In genomic region chr2:127535363-127535762, GRCm38 (mm10) we compare ENCODE assay signal across 33 mouse cellular contexts. TPM values are rescaled to one million over a fixed set of nuclear protein-coding genes. Genes with fewer than 3 reads are reported as not detected.
A peak's percentile ranks its signal among the peaks of the same experiment; 100 is the strongest.
DNase-seq lines count a peak whose midpoint lies in the region; ATAC-seq and TF ChIP-seq lines count a peak whose summit lies in the region.
"Had no signal": no experiment of that assay in that cellular context is flagged by ENCODE, and none has a peak within 500 bp of the region (broad histone marks: within the 10 kb centered on the region; RNA-seq: fewer than 3 reads in every experiment).

No protein-coding gene starts in this region.

- TF ChIP-seq CTCF in left cerebral cortex, adult 2 months (IDR thresholded peaks at IDR 0.05), result no peak

- intact Hi-C loops in left cerebral cortex, adult 2 months (cut with DNase I), result loop anchor here (1.0 kb wide), 1 partner anchor 18 kb away; no protein-coding TSS in a partner anchor

- no peak overlapping the region for H3K4me3 ChIP-seq in left cerebral cortex, adult 2 months
- H3K4me3 ChIP-seq: erythroblast, embryonic 14.5 days; forebrain, embryonic 12.5 days; hindbrain, embryonic 13.5 days; limb, embryonic 12.5 days; lung, embryonic 15.5 days; stomach, embryonic 15.5 days had no signal

- H3K27ac ChIP-seq in left cerebral cortex, adult 2 months, result no peak overlapping the region
- H3K27ac ChIP-seq: forebrain, embryonic 12.5 days; hindbrain, embryonic 13.5 days; kidney, postnatal 0 days; limb, embryonic 12.5 days; lung, embryonic 15.5 days; stomach, embryonic 15.5 days had no signal

- ATAC-seq in frontal cortex, adult (ENCODE audit: low TSS enrichment), result peak; percentile 82
- ATAC-seq in activated CD4-positive, CD25-positive, alpha-beta regulatory T cell, adult 4 months, result no peak
- ATAC-seq: forebrain, postnatal 0 days; intestine, embryonic 16.5 days had no signal

- DNase-seq in frontal cortex, postnatal 10 days (ENCODE audit: low spot score in 2 of 2), result no peak
- DNase-seq in NIH3T3 (ENCODE audit: low read depth), result peak; percentile 22
- peak; percentile 55 to 84 for DNase-seq in left cerebral cortex, adult 2 months (ENCODE audit: extremely low spot score in 1 of 2, low spot score in 2 of 2)
- DNase-seq in right cerebral cortex, adult 2 months (ENCODE audit: low spot score in 2 of 2), result peak; percentile 78 to 79
- DNase-seq in heart, adult 8-10 months (ENCODE audit: low spot score), result no peak
- DNase-seq in cerebellum, postnatal 36 days, result no peak
- DNase-seq: adrenal gland, postnatal 14 days; cerebellum, adult 18-20 months; forebrain, postnatal 0 days; heart, postnatal 4 days; kidney, adult 8-10 months; kidney, postnatal 4 days; midbrain, embryonic 14.5 days; retina, postnatal 1 day; thymus, postnatal 25 days had no signal

RNA-seq across cellular contexts. Expression of gene Prom2, which starts 5.9 kb away (rescaled TPM):
- total RNA-seq in left cerebral cortex, adult 2 months (2021), result 1 to 10 TPM in 1 of 2 experiments, under 1 TPM in 1; 0.16 to 1.2 TPM
- total RNA-seq in heart, adult 8-10 months (2022), result under 1 TPM; 0.12 to 0.88 (median 0.25) TPM
- polyA plus RNA-seq in activated CD4-positive, CD25-positive, alpha-beta regulatory T cell, adult 4 months (2017; shearing (Covaris generic)), result not detected
- total RNA-seq: CH12.LX; forebrain, postnatal 0 days; gastrocnemius, adult 8-10 months; gastrocnemius, postnatal 4 days; megakaryocyte, adult 5-6 weeks; monocyte, adult 5-6 weeks had no signal
- polyA plus RNA-seq: C2C12; erythroblast, embryonic 14.5 days; forebrain, postnatal 0 days; heart, embryonic 11.5 days; midbrain, embryonic 14.5 days; neural tube, embryonic 14.5 days had no signal

RNA-seq across cellular contexts. Expression of gene Kcnip3, which starts 13.5 kb away (rescaled TPM):
- total RNA-seq in left cerebral cortex, adult 2 months (2021), result 100 to 1,000 TPM; 114 to 126 TPM
- 1 to 10 TPM in 3 of 4 experiments, under 1 TPM in 1; 0.86 to 1.3 (median 1.2) TPM for total RNA-seq in heart, adult 8-10 months (2022)
- under 1 TPM in 1 of 2 experiments, not detected in 1; 0.43 TPM for polyA plus RNA-seq in activated CD4-positive, CD25-positive, alpha-beta regulatory T cell, adult 4 months (2017; shearing (Covaris generic))
- total RNA-seq: CH12.LX had no signal

RNA-seq across cellular contexts. Expression of gene Zfp661, which starts 51.5 kb away (rescaled TPM):
- total RNA-seq in left cerebral cortex, adult 2 months (2021), result 1 to 10 TPM; 6.3 to 8.1 TPM
- 1 to 10 TPM; 1.1 to 1.9 (median 1.6) TPM for total RNA-seq in heart, adult 8-10 months (2022)
- polyA plus RNA-seq in activated CD4-positive, CD25-positive, alpha-beta regulatory T cell, adult 4 months (2017; shearing (Covaris generic)), result 1 to 10 TPM; 1.5 to 2.1 TPM
- polyA plus RNA-seq: erythroblast, embryonic 14.5 days had no signal

RNA-seq across cellular contexts. Expression of gene Mrps5, which starts 51.7 kb away (rescaled TPM):
- 10 to 100 TPM; 82.1 to 94.5 TPM for total RNA-seq in left cerebral cortex, adult 2 months (2021)
- total RNA-seq in heart, adult 8-10 months (2022), result 10 to 100 TPM; 82.2 to 90.5 (median 86.5) TPM
- 10 to 100 TPM; 94.3 to 98.2 TPM for polyA plus RNA-seq in activated CD4-positive, CD25-positive, alpha-beta regulatory T cell, adult 4 months (2017; shearing (Covaris generic))

Comparison
In these comparisons a context has a peak if more than half of its experiments do, and no peak if none do; other contexts are left out.
1. DNase-seq: peak in NIH3T3 (single experiment), left cerebral cortex, adult 2 months (2 of 2) and right cerebral cortex, adult 2 months (2 of 2); none in frontal cortex, postnatal 10 days (0 of 2), heart, adult 8-10 months (single experiment) and cerebellum, postnatal 36 days (0 of 2).
2. RNA of gene Kcnip3, which starts 13.5 kb away (total RNA-seq): 114 to 126 TPM in left cerebral cortex, adult 2 months; 0.86 to 1.3 TPM in heart, adult 8-10 months; every median in the first group is over 10 times any median in the second.